Mouse (Mus musculus): ENCODE data around the gene Rpl6.
"Not testable (repeated sequence)": the region's sequence is repeated elsewhere in the genome, so short reads cannot be mapped to it uniquely, and the experiment has no call there.

Rpl6 gene

GRCm38 (mm10) chr5:121188265-121188664, 16.0 kb upstream of the Rpl6 start:
- no peak for DNase-seq (ENCODE audit: low read depth, low spot score)
- Histone ChIP-seq H3K27me3 (ENCODE audit: control insufficient read depth, insufficient read depth, low read length, poor library complexity, severe bottlenecking) (no peaks in the 10 kb centered on the region), H3K36me3 (ENCODE audit: control insufficient read depth, insufficient read depth, low read length, poor library complexity, severe bottlenecking) (no peaks in the 10 kb centered on the region)

- no peak for DNase-seq (ENCODE audit: low read depth, low spot score)
Measured at GRCm38 (mm10) chr5:121189182-121189581, 15.1 kb upstream of the Rpl6 start.

GRCm38 (mm10) chr5:121190210-121190835, 14.0 kb upstream of the Rpl6 start:
- no peak for DNase-seq (ENCODE audit: low read depth, low spot score)
- no peaks in the 10 kb centered on the region for H3K27me3 ChIP-seq (ENCODE audit: control insufficient read depth, insufficient read depth, low read length, poor library complexity, severe bottlenecking)
- no peaks in the 10 kb centered on the region for H3K36me3 ChIP-seq (ENCODE audit: control insufficient read depth, insufficient read depth, low read length, poor library complexity, severe bottlenecking)

More at GRCm38 (mm10) chr5:121189182-121189581, 15.1 kb upstream of the Rpl6 start:
- Histone ChIP-seq H3K27me3 (ENCODE audit: control insufficient read depth, insufficient read depth, low read length, poor library complexity, severe bottlenecking) (no peaks in the 10 kb centered on the region), H3K36me3 (ENCODE audit: control insufficient read depth, insufficient read depth, low read length, poor library complexity, severe bottlenecking) (no peaks in the 10 kb centered on the region)

- DNase-seq (ENCODE audit: low read depth, low spot score): peak; percentile 86
- H3K36me3 ChIP-seq (ENCODE audit: control insufficient read depth, insufficient read depth, low read length, poor library complexity, severe bottlenecking): no peaks in the 10 kb centered on the region
- no peaks in the 10 kb centered on the region for H3K27me3 ChIP-seq (ENCODE audit: control insufficient read depth, insufficient read depth, low read length, poor library complexity, severe bottlenecking)
Measured at GRCm38 (mm10) chr5:121190836-121191583, 13.3 kb upstream of the Rpl6 start, which contains the start of gene Ptpn11. Ptpn11 (minus strand) TSS chr5:121191397.

GRCm38 (mm10) chr5:121191584-121191906, 12.7 kb upstream of the Rpl6 start:
- no peaks in the 10 kb centered on the region for H3K27me3 ChIP-seq (ENCODE audit: control insufficient read depth, insufficient read depth, low read length, poor library complexity, severe bottlenecking)
- no peak for DNase-seq (ENCODE audit: low read depth, low spot score)
- no peaks in the 10 kb centered on the region for H3K36me3 ChIP-seq (ENCODE audit: control insufficient read depth, insufficient read depth, low read length, poor library complexity, severe bottlenecking)

- no peak for DNase-seq (ENCODE audit: low read depth, low spot score)
- no peaks in the 10 kb centered on the region for H3K36me3 ChIP-seq (ENCODE audit: control insufficient read depth, insufficient read depth, low read length, poor library complexity, severe bottlenecking)
Measured at GRCm38 (mm10) chr5:121194173-121194572, 10.1 kb upstream of the Rpl6 start.

GRCm38 (mm10) chr5:121196764-121197163, 7.5 kb upstream of the Rpl6 start:
- H3K27me3 ChIP-seq (ENCODE audit: control insufficient read depth, insufficient read depth, low read length, poor library complexity, severe bottlenecking): no peaks in the 10 kb centered on the region
- no peak for DNase-seq (ENCODE audit: low read depth, low spot score)
- H3K36me3 ChIP-seq (ENCODE audit: control insufficient read depth, insufficient read depth, low read length, poor library complexity, severe bottlenecking): no peaks in the 10 kb centered on the region

More at GRCm38 (mm10) chr5:121194173-121194572, 10.1 kb upstream of the Rpl6 start:
- H3K27me3 ChIP-seq (ENCODE audit: control insufficient read depth, insufficient read depth, low read length, poor library complexity, severe bottlenecking): no peaks in the 10 kb centered on the region

- H3K36me3 ChIP-seq (ENCODE audit: control insufficient read depth, insufficient read depth, low read length, poor library complexity, severe bottlenecking): no peaks in the 10 kb centered on the region
- no peak for DNase-seq (ENCODE audit: low read depth, low spot score)
- H3K27me3 ChIP-seq (ENCODE audit: control insufficient read depth, insufficient read depth, low read length, poor library complexity, severe bottlenecking): no peaks in the 10 kb centered on the region
Measured at GRCm38 (mm10) chr5:121197337-121197736, 6.9 kb upstream of the Rpl6 start.

GRCm38 (mm10) chr5:121198376-121198775, 5.9 kb upstream of the Rpl6 start:
- Histone ChIP-seq H3K27me3 (ENCODE audit: control insufficient read depth, insufficient read depth, low read length, poor library complexity, severe bottlenecking) (no peaks in the 10 kb centered on the region), H3K36me3 (ENCODE audit: control insufficient read depth, insufficient read depth, low read length, poor library complexity, severe bottlenecking) (no peaks in the 10 kb centered on the region)
- no peak for DNase-seq (ENCODE audit: low read depth, low spot score)

GRCm38 (mm10) chr5:121201739-121202138, 2.5 kb upstream of the Rpl6 start:
- peak; percentile 92 for DNase-seq (ENCODE audit: low read depth, low spot score)
- H3K27me3 ChIP-seq (ENCODE audit: control insufficient read depth, insufficient read depth, low read length, poor library complexity, severe bottlenecking): no peaks in the 10 kb centered on the region
- peaks cover 8% of the 10 kb centered on the region for H3K36me3 ChIP-seq (ENCODE audit: control insufficient read depth, insufficient read depth, low read length, poor library complexity, severe bottlenecking)

GRCm38 (mm10) chr5:121202467-121202866, 1.8 kb upstream of the Rpl6 start:
- H3K36me3 ChIP-seq (ENCODE audit: control insufficient read depth, insufficient read depth, low read length, poor library complexity, severe bottlenecking): peaks cover 14% of the 10 kb centered on the region
- DNase-seq (ENCODE audit: low read depth, low spot score): no peak

GRCm38 (mm10) chr5:121205537-121206130, 1.4 kb downstream of the Rpl6 start:
- not testable (repeated sequence) for DNase-seq (ENCODE audit: low read depth, low spot score); H3K27me3 ChIP-seq (ENCODE audit: control insufficient read depth, insufficient read depth, low read length, poor library complexity, severe bottlenecking)
- H3K36me3 ChIP-seq (ENCODE audit: control insufficient read depth, insufficient read depth, low read length, poor library complexity, severe bottlenecking): peaks cover 25% of the 10 kb centered on the region

More at GRCm38 (mm10) chr5:121202467-121202866, 1.8 kb upstream of the Rpl6 start:
- H3K27me3 ChIP-seq (ENCODE audit: control insufficient read depth, insufficient read depth, low read length, poor library complexity, severe bottlenecking): no peaks in the 10 kb centered on the region

- Histone ChIP-seq H3K27me3 (ENCODE audit: control insufficient read depth, insufficient read depth, low read length, poor library complexity, severe bottlenecking) (no peaks in the 10 kb centered on the region), H3K36me3 (ENCODE audit: control insufficient read depth, insufficient read depth, low read length, poor library complexity, severe bottlenecking) (peaks cover 27% of the 10 kb centered on the region)
- DNase-seq (ENCODE audit: low read depth, low spot score): no peak
Measured at GRCm38 (mm10) chr5:121206540-121206939, 2.3 kb downstream of the Rpl6 start.

- H3K27me3 ChIP-seq (ENCODE audit: control insufficient read depth, insufficient read depth, low read length, poor library complexity, severe bottlenecking): no peaks in the 10 kb centered on the region
- H3K36me3 ChIP-seq (ENCODE audit: control insufficient read depth, insufficient read depth, low read length, poor library complexity, severe bottlenecking): peaks cover 30% of the 10 kb centered on the region
- no peak for DNase-seq (ENCODE audit: low read depth, low spot score)
Measured at GRCm38 (mm10) chr5:121206984-121207383, 2.7 kb downstream of the Rpl6 start.
